Mouse (Mus musculus) mouse embryonic stem cell (cell line): ENCODE measurements around the gene Tet3.
"Not testable (repeated sequence)": the region's sequence is repeated elsewhere in the genome, so short reads cannot be mapped to it uniquely, and the experiment has no call there.

Source experiments
- in situ Hi-C, 2 experiments: fragments of 300-500 bp; cut with MboI; formaldehyde crosslinking; loops; 1 replicate in 1 of 2; 3 replicates in 1 of 2; pipeline ENCODE4 v1.14.3; 2019 to 2020; ENCODE audit warnings: low sequenced_read_pairs in 2 of 2, low pct_unique_long_range_greater_than_20kb in 1 of 2, mixed read lengths in 1 of 2; ENCODE audit not compliant: unreplicated experiment in 1 of 2

The Tet3 gene

GRCm38 (mm10) chr6:83356569-83357138 lies 102.2 kb downstream of the Tet3 start:
- in situ Hi-C loops, result loop anchor here (5.0 to 25.0 kb wide), 4 partner anchors 121 to 318 kb away; partner anchors contain the start of genes Cd207 (in 1 of the 2), Clec4f (in 1 of the 2) and Dguok (in 1 of the 2)

GRCm38 (mm10) chr6:83354856-83355781 lies 103.8 kb downstream of the Tet3 start:
- in situ Hi-C loops, result loop anchor here (5.0 to 25.0 kb wide), 5 partner anchors 122 to 320 kb away; partner anchors contain the start of genes Cd207 (in 1 of the 2), Clec4f (in 1 of the 2) and Dguok (in 1 of the 2)

GRCm38 (mm10) chr6:83352666-83353410 lies 106.0 kb downstream of the Tet3 start:
- in situ Hi-C loops, result loop anchor here (5.0 to 25.0 kb wide), 4 partner anchors 134 to 322 kb away; partner anchors contain the start of genes Cd207 (in 1 of the 2), Clec4f (in 1 of the 2) and Dguok (in 1 of the 2)

DNA sequence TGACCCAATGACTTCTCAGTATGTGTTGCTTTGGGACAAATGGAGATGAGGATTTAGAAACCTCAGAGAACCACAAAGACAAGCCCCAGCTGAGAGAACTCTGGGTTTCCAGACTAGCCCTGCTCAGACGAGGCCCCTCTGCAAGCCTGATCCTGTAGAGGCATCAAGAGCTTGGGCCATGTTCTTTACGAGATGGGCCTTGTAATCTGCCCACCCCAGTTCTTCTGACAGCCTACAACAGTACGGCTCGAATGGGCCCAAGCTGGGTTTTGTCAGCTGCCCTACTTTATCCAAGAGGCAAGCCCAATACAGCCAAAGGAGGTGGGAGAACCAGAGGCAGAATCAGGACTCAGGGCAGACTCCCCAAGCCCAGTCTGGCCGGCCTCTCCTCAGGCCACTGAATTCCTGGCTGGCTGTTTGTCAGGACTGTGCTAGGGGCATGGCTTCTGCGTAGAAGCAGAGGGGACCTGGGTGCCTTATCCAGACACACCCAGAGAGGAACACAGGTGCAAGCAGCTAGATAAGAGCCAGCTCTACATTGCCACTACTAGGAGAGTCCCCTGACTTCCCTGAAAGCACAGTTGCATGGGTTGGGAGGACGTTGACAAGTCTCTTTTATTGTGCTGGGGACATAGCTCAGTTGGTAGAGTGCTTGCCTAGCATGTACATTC lies 107.3 kb downstream of the Tet3 start:
- in situ Hi-C loops, result loop anchor here (5.0 to 25.0 kb wide), 4 partner anchors 136 to 323 kb away; partner anchors contain the start of genes Cd207 (in 1 of the 2), Clec4f (in 1 of the 2) and Dguok (in 1 of the 2)

DNA sequence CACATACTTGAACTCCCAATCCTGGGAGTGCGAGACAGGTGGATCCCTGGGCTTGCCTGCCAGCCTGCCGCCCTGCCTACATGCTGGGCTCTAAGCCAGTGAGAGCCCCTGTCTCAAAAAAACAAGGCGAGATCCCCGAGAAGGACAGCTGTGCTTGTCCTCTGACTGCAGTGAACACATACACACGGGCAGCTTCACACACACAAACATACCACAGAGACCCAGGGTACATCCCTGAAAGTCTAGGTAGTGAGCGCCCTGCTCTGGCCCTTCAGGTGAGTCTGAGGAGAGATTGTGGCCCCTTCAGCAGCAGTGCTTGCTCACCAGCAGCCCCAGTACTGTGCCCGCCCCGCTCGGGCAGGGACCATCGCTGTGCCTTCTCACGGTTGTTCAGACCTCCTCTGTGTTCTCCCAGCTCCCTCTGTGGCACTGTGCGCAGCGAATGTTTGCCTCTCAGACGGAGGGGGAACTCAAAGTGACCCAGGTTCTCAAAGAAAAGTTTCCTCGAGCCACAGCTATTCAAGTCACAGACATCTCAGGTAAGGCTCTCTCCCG lies 108.0 kb downstream of the Tet3 start:
- in situ Hi-C loops, result loop anchor here (5.0 to 25.0 kb wide), 4 partner anchors 136 to 324 kb away; partner anchors contain the start of genes Cd207 (in 1 of the 2), Clec4f (in 1 of the 2) and Dguok (in 1 of the 2)

DNA sequence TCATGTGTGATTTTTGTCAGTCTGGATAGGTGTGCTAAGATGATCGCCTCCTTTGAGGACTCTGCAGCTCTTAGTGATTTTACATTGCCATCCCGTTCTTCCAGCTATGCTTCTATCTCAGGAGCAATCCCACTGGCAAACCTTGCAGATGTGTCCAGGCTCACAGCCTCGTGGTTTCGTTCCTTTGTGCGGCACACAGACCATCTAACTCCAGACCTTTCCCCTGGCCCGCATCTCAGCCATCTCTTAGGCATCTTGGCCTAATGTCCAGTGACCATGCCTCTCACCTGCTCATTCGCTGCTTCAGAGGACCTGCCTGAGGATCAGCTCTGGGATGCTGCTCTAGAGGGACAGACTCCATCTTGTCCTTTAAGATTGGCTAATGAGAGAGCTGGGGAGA lies 108.7 kb downstream of the Tet3 start:
- in situ Hi-C loops, result loop anchor here (5.0 to 25.0 kb wide), 4 partner anchors 137 to 325 kb away; partner anchors contain the start of genes Cd207 (in 1 of the 2), Clec4f (in 1 of the 2) and Dguok (in 1 of the 2)

DNA sequence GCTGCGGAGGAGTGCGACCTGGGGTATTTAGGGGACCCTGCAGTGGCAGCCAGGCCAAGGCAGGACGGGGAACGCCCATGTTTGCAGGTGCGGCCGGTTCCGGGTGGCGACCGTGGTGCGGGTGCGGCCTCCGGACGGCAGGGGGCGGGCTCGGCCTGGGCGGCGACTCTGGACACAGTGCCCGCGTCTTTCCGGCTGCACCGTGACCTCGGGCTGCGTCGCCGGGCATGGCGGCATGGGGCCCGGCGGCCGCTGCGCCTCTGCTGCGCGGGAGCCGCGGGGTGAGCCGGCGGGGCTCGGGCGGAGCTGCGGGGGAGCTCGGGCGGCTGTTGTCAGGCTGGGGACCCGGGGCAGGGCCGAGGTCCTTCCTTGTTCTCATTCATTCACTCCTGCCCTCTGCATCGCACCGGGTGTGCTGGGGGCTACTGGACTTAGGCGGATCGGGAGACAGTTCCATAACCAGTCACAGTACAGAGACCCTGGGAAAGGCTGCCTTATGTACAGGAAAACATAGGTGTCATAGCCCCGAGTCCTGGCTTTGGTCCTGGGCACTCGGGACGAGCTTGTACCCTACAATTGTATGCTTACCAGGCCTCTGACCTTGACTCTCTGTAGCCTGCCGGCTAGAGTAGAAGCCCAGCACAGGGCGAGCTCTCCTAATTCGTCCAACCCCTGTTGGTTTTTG lies 109.5 kb downstream of the Tet3 start:
- in situ Hi-C loops, result no loop called here

DNA sequence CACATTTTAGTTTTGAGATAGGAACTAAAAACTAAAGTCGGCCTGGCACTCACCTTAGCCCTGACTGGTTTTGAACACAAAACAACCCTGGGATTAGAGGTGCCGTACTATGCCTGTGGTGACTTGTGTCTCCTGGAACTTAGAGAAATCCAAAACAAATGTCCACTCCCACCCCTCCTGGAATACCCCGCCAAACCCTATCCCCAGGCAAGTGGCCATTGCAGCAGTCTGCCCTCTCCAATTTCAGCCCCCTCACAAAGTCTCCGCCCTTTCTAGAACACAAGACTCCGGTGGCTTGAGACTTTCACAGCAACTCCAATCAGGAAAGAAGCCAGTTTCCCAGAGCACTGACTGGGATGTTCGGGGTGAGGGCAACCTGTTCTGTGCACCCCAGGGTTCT lies 110.0 kb downstream of the Tet3 start, which contains the start of gene Bola3:
TSS of gene Bola3 (plus strand) at position 275 of the 400 bp plus-strand sequence.
- in situ Hi-C loops, result no loop called here

- in situ Hi-C loops, result no loop called here
Observed at GRCm38 (mm10) chr6:83347916-83348315, 111.0 kb downstream of the Tet3 start.

DNA sequence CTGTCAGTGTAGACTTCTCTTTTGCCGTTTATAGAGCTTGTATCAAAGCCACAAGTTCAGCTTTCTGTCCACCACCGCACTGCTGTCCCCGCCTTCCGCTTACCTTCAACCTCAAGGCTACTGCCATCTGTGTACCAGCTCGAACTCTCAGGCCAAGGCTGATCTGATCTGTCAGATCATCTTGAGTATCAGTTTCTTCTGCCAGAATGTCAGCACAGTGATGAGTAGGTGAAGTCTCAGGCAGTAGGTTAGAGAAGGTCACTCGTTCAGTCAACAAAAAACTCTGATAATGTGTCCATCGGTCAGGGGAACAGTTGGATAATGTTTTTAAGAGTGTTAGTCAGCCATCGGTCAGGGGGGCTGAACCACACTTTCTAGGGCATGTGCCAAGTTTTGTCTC lies 113.6 kb downstream of the Tet3 start:
- in situ Hi-C loops, result not testable (repeated sequence)

- in situ Hi-C loops, result no loop called here
Observed at GRCm38 (mm10) chr6:83342957-83343356, 115.9 kb downstream of the Tet3 start.

GRCm38 (mm10) chr6:83341387-83341786 lies 117.5 kb downstream of the Tet3 start:
- in situ Hi-C loops, result no loop called here

DNA sequence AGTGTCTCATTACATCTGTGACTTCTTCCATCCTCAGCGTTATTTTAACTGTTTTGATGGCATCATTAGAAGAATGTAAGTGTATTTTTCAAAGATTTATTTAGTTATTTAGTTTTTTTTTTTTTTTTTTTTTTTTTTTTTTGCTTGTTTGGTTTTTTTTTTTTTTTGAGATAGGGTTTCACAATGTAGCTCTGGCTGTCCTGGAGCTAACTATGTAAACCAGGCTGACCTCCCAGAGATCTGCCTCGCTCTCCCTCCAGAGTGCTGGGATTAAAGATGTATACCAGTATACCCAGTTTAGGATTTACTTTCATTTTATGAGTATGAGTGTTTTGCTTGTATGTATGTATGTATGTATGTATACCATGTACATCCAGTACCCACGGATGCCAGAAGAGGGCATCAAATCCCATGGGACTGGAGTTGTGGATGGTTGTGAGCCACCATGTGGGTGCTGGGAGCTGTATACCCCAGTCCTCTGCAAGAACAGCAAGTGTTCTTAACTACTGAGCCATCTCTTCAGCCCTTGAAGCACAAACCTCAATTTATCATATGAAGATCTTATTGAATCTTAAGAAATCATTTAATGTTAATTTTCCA lies 131.2 kb downstream of the Tet3 start:
- in situ Hi-C loops, result no loop called here

GRCm38 (mm10) chr6:83326761-83327160 lies 132.1 kb downstream of the Tet3 start:
- in situ Hi-C loops, result no loop called here

DNA sequence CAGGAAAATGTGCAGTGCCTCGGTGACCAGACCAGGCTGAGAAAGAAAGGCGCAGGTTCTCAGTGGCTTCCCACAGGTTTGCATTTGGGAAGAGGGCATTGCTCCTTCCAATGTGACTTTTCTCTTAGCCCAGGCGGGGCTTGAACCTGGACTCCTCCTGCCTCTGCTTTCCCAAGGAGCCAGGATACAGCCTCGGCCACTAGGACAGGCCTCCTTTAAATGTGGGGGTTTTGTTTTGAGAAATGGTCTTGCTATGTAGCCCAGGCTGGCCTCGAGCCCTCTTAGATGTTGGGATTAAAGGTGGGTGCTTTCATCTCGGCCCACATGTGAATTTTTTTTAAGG lies 132.5 kb downstream of the Tet3 start:
- in situ Hi-C loops, result no loop called here

DNA sequence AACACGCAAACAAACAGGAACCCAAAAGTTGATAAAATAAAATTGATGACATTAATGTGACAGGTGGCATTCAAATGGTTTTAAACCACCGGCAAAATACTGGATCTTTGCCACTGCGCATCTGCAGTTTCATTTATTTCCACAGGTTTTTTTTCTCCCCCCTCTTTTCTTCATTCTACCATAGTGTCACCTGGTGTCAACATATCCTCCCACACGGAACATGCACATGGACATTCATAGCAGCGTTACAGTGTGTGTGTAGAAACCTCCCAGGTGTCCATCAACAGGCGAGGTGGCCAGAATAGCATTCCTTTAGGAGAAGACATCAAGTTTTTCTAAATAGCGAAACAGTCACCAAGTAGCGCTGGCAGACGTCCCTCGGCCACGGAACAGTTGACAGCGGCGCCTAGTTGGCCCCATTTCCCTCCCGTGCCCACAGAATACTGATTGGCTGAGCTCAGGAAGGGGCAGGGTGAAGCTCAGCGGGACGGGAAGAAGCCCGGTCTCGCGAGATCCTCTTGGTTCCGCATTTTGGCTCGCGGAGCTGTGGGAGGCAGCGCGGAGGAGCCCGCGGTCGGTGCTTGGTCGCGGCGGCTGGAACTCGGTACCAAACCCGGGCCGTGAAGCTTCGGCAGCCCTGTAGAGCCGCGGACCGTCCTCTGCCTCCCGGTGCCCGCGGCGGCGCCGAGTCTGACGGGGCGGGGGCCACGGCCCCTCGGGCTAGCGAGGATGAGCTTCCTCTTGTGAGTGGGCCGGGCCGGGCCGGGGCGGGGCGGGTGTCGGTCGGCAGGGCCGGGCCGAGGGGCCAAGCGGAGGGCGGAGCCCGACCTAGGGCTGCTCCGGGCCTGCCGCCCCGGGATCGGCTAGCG lies 133.1 kb downstream of the Tet3 start, which contains the start of the genes Mthfd2 and Mob1a:
TSS of gene Mthfd2 (minus strand) at position 384 of the 869 bp plus-strand sequence.
TSS of gene Mob1a (plus strand) at position 492 of the 869 bp plus-strand sequence.
- in situ Hi-C loops, result no loop called here
